Mouse (Mus musculus) intestine, postnatal 0 days (tissue): ENCODE measurements around the gene Ubac1. TPM values are rescaled to one million over a fixed set of nuclear protein-coding genes. Genes with fewer than 3 reads are reported as not detected.

Experiments
- ATAC-seq: fragments of 200-750 bp; cut with Nextera tagmentation; 2 replicates; pipeline ENCODE4 v1.8.0; 2017; ENCODE audit warnings: mild to moderate bottlenecking, moderate TSS enrichment, moderate library complexity
- H3K27ac ChIP-seq: fragments of 300-500 bp; sonication (generic); 2 replicates; pipeline ENCODE4 v1.5.1; 2014; ENCODE audit warnings: mild to moderate bottlenecking, low read depth, low read length, moderate library complexity
- H3K27me3 ChIP-seq: fragments of 300-500 bp; sonication (generic); replicated peaks from 2 replicates; pipeline ENCODE4 v1.6.1; 2014; ENCODE audit warnings: low read length, mixed read lengths; ENCODE audit not compliant: control insufficient read depth, insufficient read depth
- H3K36me3 ChIP-seq: fragments of 300-500 bp; sonication (generic); 2 replicates; pipeline ENCODE4 v1.6.1; 2014; ENCODE audit warnings: mild to moderate bottlenecking, moderate library complexity; ENCODE audit not compliant: control insufficient read depth, insufficient read depth
- H3K4me1 ChIP-seq: fragments of 300-500 bp; sonication (generic); replicated peaks from 2 replicates; pipeline ENCODE4 v1.6.1; 2014; ENCODE audit warnings: antibody characterized with exemption, low read length, mixed read lengths; ENCODE audit not compliant: control insufficient read depth, insufficient read depth
- H3K4me2 ChIP-seq: fragments of 300-500 bp; sonication (generic); replicated peaks from 2 replicates; pipeline ENCODE4 v1.6.1; 2014; ENCODE audit warnings: low read depth, mild to moderate bottlenecking, moderate library complexity
- H3K4me3 ChIP-seq: fragments of 300-500 bp; sonication (generic); 2 replicates; pipeline ENCODE4 v1.5.1; 2014; ENCODE audit warnings: low read depth, low read length
- H3K9ac ChIP-seq: fragments of 300-500 bp; sonication (generic); 2 replicates; pipeline ENCODE4 v1.6.1; 2014; ENCODE audit warnings: mild to moderate bottlenecking, low read depth, low read length
- H3K9me3 ChIP-seq: fragments of 300-500 bp; sonication (generic); 2 replicates; pipeline ENCODE4 v1.6.1; 2016; ENCODE audit warnings: mixed run types; ENCODE audit not compliant: control insufficient read depth
- CTCF ChIP-seq: sonication (generic); IDR thresholded peaks from 2 replicates; pipeline ENCODE4 v1.5.1; 2016; ENCODE audit warnings: low read depth, mild to moderate bottlenecking, control low read depth, antibody characterized with exemption, moderate library complexity
- WGBS: fragments of 180-500 bp; shearing (Covaris S2); extraction: QIAGEN DNeasy Blood & Tissue Kit; methylation state at CpG from one replicate; pipeline ENCODE4 v1.1.7; 2014; 5-methylcytosine and 5-hydroxymethylcytosine counted together
- polyA plus RNA-seq: library from polyadenylated mRNA; unstranded; fragments of >200 nt; fragmentation: Nextera tagmentation; extraction: Ambion mirVana; gene quantifications from 2 replicates; pipeline ENCODE4 v1.2.1, GENCODE M21; 2015

The Ubac1 gene
- polyA plus RNA-seq, result 45.8 TPM in 2 replicates

DNA sequence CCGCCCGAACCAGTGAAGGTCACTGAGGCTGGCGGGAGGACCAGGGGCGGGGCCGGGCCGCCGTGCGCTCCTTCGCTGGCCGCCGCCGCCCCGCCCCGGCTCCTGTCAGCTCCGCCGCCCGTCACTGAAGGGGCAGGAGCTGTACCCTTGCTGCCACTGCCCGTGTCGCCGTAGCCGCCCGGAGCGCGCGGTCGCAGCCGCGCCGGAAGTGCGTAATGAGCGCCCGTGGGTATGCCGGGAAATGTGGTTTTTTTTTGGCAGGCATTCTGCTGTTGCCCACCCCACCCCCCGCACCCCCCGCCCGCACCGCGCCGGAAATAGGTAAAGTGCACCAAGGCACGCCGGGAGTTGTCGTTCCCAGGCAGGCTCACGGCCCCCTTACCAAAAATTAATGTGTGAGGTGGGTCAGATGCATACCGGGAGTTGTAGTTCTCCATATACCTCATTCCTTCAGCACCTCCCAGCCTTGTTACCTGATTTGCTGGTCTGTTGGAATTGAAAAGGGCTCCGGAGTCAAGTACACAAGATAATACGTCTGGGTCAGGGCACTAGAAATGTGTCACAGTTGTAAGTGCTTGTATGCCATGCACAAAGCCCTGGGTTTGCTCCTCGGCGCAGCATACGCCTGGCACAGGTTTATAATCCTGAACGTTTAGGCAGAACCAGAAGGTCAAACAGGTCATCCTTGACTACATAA lies at the start of gene Ubac1:
Gene Ubac1, minus strand, starts transcription at position 187 of the 697 bp plus-strand sequence.
- Histone ChIP-seq H3K27me3 (no peaks in the 10 kb centered on the region), H3K27ac (peak within 1 kb of the TSS; percentile 74), H3K4me3 (peak within 1 kb of the TSS; percentile 80), H3K36me3 (no peaks in the 10 kb centered on the region), H3K4me2 (peak within 1 kb of the TSS; percentile 65), H3K9ac (peak within 1 kb of the TSS; percentile 71), H3K9me3 (no peaks in the 10 kb centered on the region), H3K4me1 (no peaks in the 10 kb centered on the region)
- no peak for TF ChIP-seq CTCF
- peak; percentile 95 for ATAC-seq
- 4% methylated on average over 50 of the region's 50 CpGs for WGBS

DNA sequence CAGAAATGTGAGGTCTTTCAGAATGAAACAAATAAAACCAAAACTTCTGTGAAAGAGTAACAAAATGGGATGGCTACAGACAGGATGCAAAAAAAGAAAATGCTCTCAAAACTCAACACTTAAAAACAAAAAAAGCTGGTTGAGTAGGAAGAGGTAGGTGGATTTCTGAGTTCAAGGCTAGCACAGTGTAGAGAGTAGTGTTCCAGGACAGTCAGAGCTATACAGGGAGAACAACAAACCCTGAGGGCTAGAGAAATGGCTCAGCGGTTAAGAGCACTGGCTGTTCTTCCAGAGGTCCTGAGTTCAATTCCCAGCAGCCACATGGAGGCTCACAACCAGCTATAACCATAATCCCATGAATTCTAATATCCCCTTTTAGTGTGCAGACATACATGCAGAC lies 47.0 kb upstream of the Ubac1 start:
- TF ChIP-seq CTCF, result no peak
- WGBS, result 95% methylated on average over 1 of the region's 1 CpGs
- no peaks in the 10 kb centered on the region for H3K4me1 ChIP-seq
- H3K4me2 ChIP-seq, result no peak overlapping the region
- H3K9me3 ChIP-seq, result no peaks in the 10 kb centered on the region
- no peak for ATAC-seq
- peaks cover 2% of the 10 kb centered on the region for H3K36me3 ChIP-seq
- no peak overlapping the region for H3K4me3 ChIP-seq
- no peak overlapping the region for H3K27ac ChIP-seq
- H3K27me3 ChIP-seq, result no peaks in the 10 kb centered on the region
- H3K9ac ChIP-seq, result no peak overlapping the region

DNA sequence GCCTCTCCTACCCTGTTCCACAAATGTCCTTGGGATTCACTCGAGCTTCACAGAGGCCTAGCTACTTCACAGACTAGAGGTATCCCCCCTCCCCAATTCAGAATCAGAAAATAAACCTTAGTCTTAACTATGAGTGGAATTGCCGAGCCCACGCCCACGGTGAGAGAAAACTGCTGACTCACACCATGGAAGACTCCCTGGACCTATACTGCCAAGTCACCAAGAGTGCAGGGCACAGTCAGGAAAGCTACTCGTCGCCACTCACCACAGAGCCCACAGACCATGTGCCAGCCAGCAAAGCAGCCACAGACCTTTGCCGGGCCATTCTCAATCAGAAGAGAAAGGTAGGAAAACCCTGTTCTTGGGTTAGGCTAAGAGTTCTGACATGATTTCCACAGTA lies 46.6 kb upstream of the Ubac1 start:
- ATAC-seq, result no peak
- Histone ChIP-seq H3K27ac (no peak overlapping the region), H3K4me1 (no peaks in the 10 kb centered on the region), H3K9me3 (no peaks in the 10 kb centered on the region), H3K4me3 (no peak overlapping the region), H3K36me3 (peaks cover 6% of the 10 kb centered on the region), H3K4me2 (no peak overlapping the region), H3K9ac (no peak overlapping the region), H3K27me3 (no peaks in the 10 kb centered on the region)
- TF ChIP-seq CTCF, result no peak
- 67% methylated on average over 7 of the region's 7 CpGs for WGBS

- TF ChIP-seq CTCF, result no peak
- H3K27ac ChIP-seq, result no peak overlapping the region
- H3K4me3 ChIP-seq, result no peak overlapping the region
- no peak overlapping the region for H3K9ac ChIP-seq
- no peaks in the 10 kb centered on the region for H3K4me1 ChIP-seq
- H3K9me3 ChIP-seq, result no peaks in the 10 kb centered on the region
- H3K36me3 ChIP-seq, result peaks cover 9% of the 10 kb centered on the region
- no peak for ATAC-seq
- H3K27me3 ChIP-seq, result no peaks in the 10 kb centered on the region
- WGBS, result 75% methylated on average over 14 of the region's 14 CpGs
- H3K4me2 ChIP-seq, result no peak overlapping the region
Measured at GRCm38 (mm10) chr2:26066527-26066926, 45.0 kb upstream of the Ubac1 start.

DNA sequence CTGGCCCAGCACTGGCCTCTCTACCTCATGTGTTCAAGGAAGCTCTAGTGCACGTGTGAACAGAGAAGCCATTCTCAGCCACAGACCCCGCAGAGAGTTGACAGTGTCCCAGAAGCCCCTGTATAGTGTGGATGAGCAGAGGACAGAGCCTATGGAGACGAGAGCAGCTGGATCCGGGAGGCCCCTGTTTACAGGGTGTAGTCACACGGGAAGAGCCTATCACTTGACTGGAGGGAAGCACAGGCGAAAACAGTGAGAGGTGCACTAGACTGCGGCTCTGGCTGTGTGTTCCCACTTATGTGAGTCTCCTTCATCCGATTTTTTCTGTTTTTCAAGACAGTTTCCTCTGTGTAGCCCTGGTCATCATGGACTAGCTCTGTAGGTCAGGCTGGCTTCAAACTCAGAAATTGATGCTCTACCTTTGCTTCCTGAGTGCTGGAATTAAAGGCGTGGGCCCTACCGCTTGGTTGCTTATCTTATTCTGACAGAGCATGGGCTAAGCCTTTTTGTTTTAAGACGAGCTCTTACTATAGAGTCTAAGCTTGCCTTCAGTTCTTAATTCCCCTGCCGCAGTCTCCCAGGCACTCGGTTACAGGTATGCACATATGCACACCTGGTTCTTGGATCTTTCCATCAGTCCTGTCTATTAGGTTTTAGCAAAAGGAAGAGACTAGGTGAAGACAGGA lies 41.3 kb upstream of the Ubac1 start:
- Histone ChIP-seq H3K27ac (no peak overlapping the region), H3K9me3 (no peaks in the 10 kb centered on the region), H3K9ac (no peak overlapping the region), H3K36me3 (peaks cover 21% of the 10 kb centered on the region; the same call in 1 of the 2 replicates), H3K4me2 (no peak overlapping the region), H3K4me1 (no peaks in the 10 kb centered on the region), H3K27me3 (no peaks in the 10 kb centered on the region), H3K4me3 (no peak overlapping the region)
- no peak for ATAC-seq
- TF ChIP-seq CTCF, result no peak
- WGBS, result 69% methylated on average over 13 of the region's 13 CpGs

- no peak overlapping the region for H3K9ac ChIP-seq
- H3K4me1 ChIP-seq, result no peaks in the 10 kb centered on the region
- H3K4me3 ChIP-seq, result no peak overlapping the region
- no peak for TF ChIP-seq CTCF
- H3K36me3 ChIP-seq, result peaks cover 21% of the 10 kb centered on the region; the same call in 1 of the 2 replicates
- ATAC-seq, result no peak
- no peaks in the 10 kb centered on the region for H3K9me3 ChIP-seq
- WGBS, result 54% methylated on average over 4 of the region's 4 CpGs
- H3K27ac ChIP-seq, result no peak overlapping the region
- H3K27me3 ChIP-seq, result no peaks in the 10 kb centered on the region
- H3K4me2 ChIP-seq, result no peak overlapping the region
Measured at GRCm38 (mm10) chr2:26062241-26062640, 40.7 kb upstream of the Ubac1 start.
